Mouse (Mus musculus) kidney, adult 2 months (tissue): Measurements from ENCODE around the gene Aplnr.

ENCODE experiments used
- CTCF ChIP-seq: fragments of 200-500 bp; conservative IDR thresholded peaks from 2 replicates; pipeline ENCODE4 v1.5.1; 2011; ENCODE audit warnings: low read depth, mild to moderate bottlenecking, control low read depth, low read length, moderate library complexity, mixed read lengths; ENCODE audit not compliant: insufficient read depth, insufficient read length
- POLR2A ChIP-seq: fragments of 200-500 bp; IDR thresholded peaks from one replicate; pipeline ENCODE4 v1.6.1; 2011; ENCODE audit warnings: low read depth, low read length, control low read depth

GRCm38 (mm10) chr2:85139846-85140245 lies 3.8 kb downstream of the Aplnr start:
- TF ChIP-seq POLR2A = no peak
- no peak for TF ChIP-seq CTCF
